Mouse (Mus musculus) cerebellum, adult 11-12 months (tissue): ENCODE data around the gene Fam118b.

Experiments
- DNase-seq: peaks from one replicate; pipeline ENCODE4 v3.0.0; 2022

Gene Fam118b

GRCm38 (mm10) chr9:35194048-35194447 lies 73.6 kb downstream of the Fam118b start:
- DNase-seq: no peak

- DNase-seq: no peak
Measured at GRCm38 (mm10) chr9:35192983-35193542, 74.5 kb downstream of the Fam118b start.

- no peak for DNase-seq
Measured at GRCm38 (mm10) chr9:35188700-35189099, 78.9 kb downstream of the Fam118b start.

GRCm38 (mm10) chr9:35187351-35187903 lies 80.2 kb downstream of the Fam118b start:
- DNase-seq: no peak

- no peak for DNase-seq
Measured at GRCm38 (mm10) chr9:35186430-35186829, 81.2 kb downstream of the Fam118b start.

GRCm38 (mm10) chr9:35183359-35183758 lies 84.2 kb downstream of the Fam118b start:
- no peak for DNase-seq

- no peak for DNase-seq
Measured at GRCm38 (mm10) chr9:35182832-35183231, 84.8 kb downstream of the Fam118b start.

GRCm38 (mm10) chr9:35176124-35176659 lies 91.4 kb downstream of the Fam118b start:
- no peak for DNase-seq

GRCm38 (mm10) chr9:35175251-35176123 lies 92.1 kb downstream of the Fam118b start, which contains the start of gene Dcps:
Dcps (minus strand) TSS chr9:35176061.
- DNase-seq: peak; percentile 94

GRCm38 (mm10) chr9:35173331-35173730 lies 94.3 kb downstream of the Fam118b start:
- no peak for DNase-seq

- no peak for DNase-seq
Measured at GRCm38 (mm10) chr9:35170071-35170470, 97.5 kb downstream of the Fam118b start.
